Mouse (Mus musculus): ENCODE results near the gene Olfr1137. TPM values are rescaled to one million over a fixed set of nuclear protein-coding genes. Genes with fewer than 3 reads are reported as not detected.

Gene Olfr1137
- total RNA-seq (2021) (not detected), polyA plus RNA-seq (2012; rRNA removed) (not detected in 2 replicates)
- long read RNA-seq: 0 reads

- no peak for DNase-seq
These were observed at the start of gene Olfr1137 for GRCm38 (mm10) chr2:87713079-87713478. Olfr1137 (minus strand) TSS chr2:87713179.

- no peak for DNase-seq
These were observed 40.9 kb upstream of the Olfr1137 start, which contains the start of gene Olfr1141 for GRCm38 (mm10) chr2:87753891-87754290. Olfr1141 (minus strand) TSS chr2:87753991.

DNA sequence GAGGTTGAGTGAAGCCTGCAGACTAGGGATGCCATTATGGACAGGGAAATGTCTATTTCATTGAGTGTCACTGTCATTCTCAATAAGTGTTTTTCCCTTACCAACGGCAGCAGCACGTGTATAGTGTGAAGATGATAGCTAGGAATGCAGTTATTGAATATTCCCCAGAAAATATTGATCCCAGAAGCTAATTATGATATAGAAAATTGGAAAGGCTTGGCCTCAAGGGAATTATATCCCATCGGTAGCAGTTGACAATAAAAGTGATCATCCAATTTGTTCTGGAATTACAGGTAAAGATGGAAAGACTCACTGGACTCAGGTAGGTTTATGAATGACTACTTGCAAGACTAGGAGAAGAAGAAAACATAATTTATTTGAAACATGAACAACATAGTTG lies 30.5 kb upstream of the Olfr1137 start, which contains the start of gene Olfr1140:
Olfr1140 (plus strand) TSS at position 301 of the 400 bp plus-strand sequence.
- DNase-seq: no peak

DNA sequence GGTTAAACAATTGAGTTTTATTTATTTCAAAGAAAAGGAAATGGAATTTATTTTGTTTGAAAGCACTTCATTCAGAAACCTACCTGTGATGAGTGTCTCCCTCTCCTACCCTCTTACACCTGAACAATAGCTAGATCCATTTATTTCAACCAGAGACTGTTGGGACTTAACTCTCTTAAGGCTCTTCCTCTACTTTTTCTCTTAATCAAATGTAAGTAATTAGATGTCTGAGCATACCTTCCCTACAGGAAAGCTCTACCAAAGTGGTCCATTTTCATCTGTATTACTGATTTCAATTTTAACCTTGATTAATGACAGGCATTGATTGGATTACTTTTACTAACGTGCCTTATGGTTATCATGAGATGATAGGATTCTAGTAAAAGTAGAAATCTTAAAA lies 26.9 kb upstream of the Olfr1137 start, which contains the start of gene Olfr1138:
Olfr1138 (minus strand) TSS at position 101 of the 400 bp plus-strand sequence.
- no peak for DNase-seq

DNA sequence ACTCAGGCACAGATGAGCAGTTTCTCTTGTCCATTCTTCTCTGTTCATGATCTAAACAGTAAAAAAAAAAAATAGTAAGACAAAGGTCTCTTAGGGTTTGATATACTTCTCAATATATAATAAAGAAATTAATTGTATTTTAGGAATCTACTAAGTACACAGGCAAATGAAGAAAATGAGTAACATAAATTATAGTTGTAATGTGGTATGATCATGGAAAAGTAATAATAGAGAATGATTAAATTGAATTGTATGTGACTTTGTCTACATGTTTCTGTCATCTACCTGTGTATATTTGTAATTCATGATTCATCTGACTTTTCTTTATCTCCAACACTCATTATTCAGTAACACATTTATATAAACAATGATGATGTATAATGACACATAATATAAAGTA lies 19.1 kb downstream of the Olfr1137 start, which contains the start of gene Olfr1136:
Olfr1136 (minus strand) TSS at position 101 of the 400 bp plus-strand sequence.
- no peak for DNase-seq

DNA sequence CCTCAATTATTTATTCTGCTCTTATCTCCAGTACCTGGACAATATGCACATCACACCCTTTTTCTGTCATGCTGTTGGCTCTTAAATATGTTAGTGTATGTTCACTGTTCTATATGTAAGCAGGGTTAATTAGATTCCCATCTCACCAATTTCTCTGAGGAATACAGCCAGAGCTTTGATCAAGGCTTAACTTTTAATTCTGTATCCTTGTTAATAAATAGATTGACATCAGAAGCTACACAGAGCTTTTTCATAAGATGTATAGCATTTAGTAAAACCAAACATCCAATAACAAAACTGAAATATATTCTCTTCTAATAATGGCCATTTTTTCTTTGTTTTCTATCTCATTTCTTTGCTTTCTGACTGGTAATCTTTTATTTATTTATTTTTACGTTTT lies 39.4 kb downstream of the Olfr1137 start, which contains the start of gene Olfr1135:
Olfr1135 (minus strand) TSS at position 101 of the 400 bp plus-strand sequence.
- DNase-seq: no peak

Other genes starting within 250 kb of the Olfr1137 start
- gene Pramel7, start 216.1 kb downstream of the Olfr1137 start, total RNA-seq (2021): not detected
- not detected in 2 replicates for gene Pramel7, start 216.1 kb downstream of the Olfr1137 start, polyA plus RNA-seq (2012; rRNA removed)
- not detected for gene Pramel6, start 206.6 kb downstream of the Olfr1137 start, total RNA-seq (2021)
- not detected in 2 replicates for gene Pramel6, start 206.6 kb downstream of the Olfr1137 start, polyA plus RNA-seq (2012; rRNA removed)
- gene Olfr153, start 181.4 kb downstream of the Olfr1137 start, total RNA-seq (2021): not detected
- not detected in 2 replicates for gene Olfr153, start 181.4 kb downstream of the Olfr1137 start, polyA plus RNA-seq (2012; rRNA removed)
- not detected for gene Olfr1128, start 167.6 kb downstream of the Olfr1137 start, total RNA-seq (2021)
- gene Olfr1128, start 167.6 kb downstream of the Olfr1137 start, polyA plus RNA-seq (2012; rRNA removed): not detected in 2 replicates
- gene Olfr1129, start 139.3 kb downstream of the Olfr1137 start, total RNA-seq (2021): not detected
- gene Olfr1129, start 139.3 kb downstream of the Olfr1137 start, polyA plus RNA-seq (2012; rRNA removed): not detected in 2 replicates
- gene Olfr1130, start 107.0 kb downstream of the Olfr1137 start, total RNA-seq (2021): not detected
- gene Olfr1130, start 107.0 kb downstream of the Olfr1137 start, polyA plus RNA-seq (2012; rRNA removed): not detected in 2 replicates
- not detected for gene Olfr1131, start 86.1 kb downstream of the Olfr1137 start, total RNA-seq (2021)
- not detected in 2 replicates for gene Olfr1131, start 86.1 kb downstream of the Olfr1137 start, polyA plus RNA-seq (2012; rRNA removed)
- not detected for gene Olfr1132, start 75.6 kb downstream of the Olfr1137 start, total RNA-seq (2021)
- not detected in 2 replicates for gene Olfr1132, start 75.6 kb downstream of the Olfr1137 start, polyA plus RNA-seq (2012; rRNA removed)
- not detected for gene Olfr1133, start 65.8 kb downstream of the Olfr1137 start, total RNA-seq (2021)
- not detected in 2 replicates for gene Olfr1133, start 65.8 kb downstream of the Olfr1137 start, polyA plus RNA-seq (2012; rRNA removed)
- not detected for gene Olfr1134, start 54.7 kb downstream of the Olfr1137 start, total RNA-seq (2021)
- not detected in 2 replicates for gene Olfr1134, start 54.7 kb downstream of the Olfr1137 start, polyA plus RNA-seq (2012; rRNA removed)
- not detected for gene Olfr1135, start 39.5 kb downstream of the Olfr1137 start, total RNA-seq (2021)
- gene Olfr1135, start 39.5 kb downstream of the Olfr1137 start, polyA plus RNA-seq (2012; rRNA removed): not detected in 2 replicates
- not detected for gene Olfr1136, start 19.2 kb downstream of the Olfr1137 start, total RNA-seq (2021)
- not detected in 2 replicates for gene Olfr1136, start 19.2 kb downstream of the Olfr1137 start, polyA plus RNA-seq (2012; rRNA removed)
- not detected for gene Olfr1138, start 26.8 kb upstream of the Olfr1137 start, total RNA-seq (2021)
- gene Olfr1138, start 26.8 kb upstream of the Olfr1137 start, polyA plus RNA-seq (2012; rRNA removed): not detected in 2 replicates
- gene Olfr1140, start 30.6 kb upstream of the Olfr1137 start, total RNA-seq (2021): not detected
- not detected in 2 replicates for gene Olfr1140, start 30.6 kb upstream of the Olfr1137 start, polyA plus RNA-seq (2012; rRNA removed)
- gene Olfr1141, start 40.8 kb upstream of the Olfr1137 start, total RNA-seq (2021): not detected
- gene Olfr1141, start 40.8 kb upstream of the Olfr1137 start, polyA plus RNA-seq (2012; rRNA removed): not detected in 2 replicates
- gene Olfr152, start 66.3 kb upstream of the Olfr1137 start, total RNA-seq (2021): not detected
- not detected in 2 replicates for gene Olfr152, start 66.3 kb upstream of the Olfr1137 start, polyA plus RNA-seq (2012; rRNA removed)
- not detected for gene Olfr1143, start 87.4 kb upstream of the Olfr1137 start, total RNA-seq (2021)
- not detected in 2 replicates for gene Olfr1143, start 87.4 kb upstream of the Olfr1137 start, polyA plus RNA-seq (2012; rRNA removed)
- not detected for gene Olfr1145, start 96.6 kb upstream of the Olfr1137 start, total RNA-seq (2021)
- gene Olfr1145, start 96.6 kb upstream of the Olfr1137 start, polyA plus RNA-seq (2012; rRNA removed): not detected in 2 replicates
- not detected for gene Olfr1148, start 117.4 kb upstream of the Olfr1137 start, total RNA-seq (2021)
- gene Olfr1148, start 117.4 kb upstream of the Olfr1137 start, polyA plus RNA-seq (2012; rRNA removed): not detected in 2 replicates
- gene Olfr1150-ps1, start 130.8 kb upstream of the Olfr1137 start, total RNA-seq (2021): not detected
- gene Olfr1150-ps1, start 130.8 kb upstream of the Olfr1137 start, polyA plus RNA-seq (2012; rRNA removed): not detected in 2 replicates
- gene Olfr1151, start 142.7 kb upstream of the Olfr1137 start, total RNA-seq (2021): not detected
- gene Olfr1151, start 142.7 kb upstream of the Olfr1137 start, polyA plus RNA-seq (2012; rRNA removed): not detected in 2 replicates
- not detected for gene Olfr1152, start 153.3 kb upstream of the Olfr1137 start, total RNA-seq (2021)
- not detected in 2 replicates for gene Olfr1152, start 153.3 kb upstream of the Olfr1137 start, polyA plus RNA-seq (2012; rRNA removed)
- not detected for gene Olfr1153, start 181.8 kb upstream of the Olfr1137 start, total RNA-seq (2021)
- gene Olfr1153, start 181.8 kb upstream of the Olfr1137 start, polyA plus RNA-seq (2012; rRNA removed): not detected in 2 replicates
- gene Olfr1154, start 192.0 kb upstream of the Olfr1137 start, total RNA-seq (2021): not detected
- not detected in 2 replicates for gene Olfr1154, start 192.0 kb upstream of the Olfr1137 start, polyA plus RNA-seq (2012; rRNA removed)
- gene Olfr1155, start 232.0 kb upstream of the Olfr1137 start, total RNA-seq (2021): not detected
- gene Olfr1155, start 232.0 kb upstream of the Olfr1137 start, polyA plus RNA-seq (2012; rRNA removed): not detected in 2 replicates
- not detected for gene Olfr1156, start 239.9 kb upstream of the Olfr1137 start, total RNA-seq (2021)
- not detected in 2 replicates for gene Olfr1156, start 239.9 kb upstream of the Olfr1137 start, polyA plus RNA-seq (2012; rRNA removed)

Measured in adrenal gland, adult 2 months (tissue).